Mouse (Mus musculus) cortical plate, adult 2 months (tissue): ENCODE measurements around the gene Trim2. TPM values are rescaled to one million over a fixed set of nuclear protein-coding genes. Genes with fewer than 3 reads are reported as not detected.

Experiments used
- H3K27ac ChIP-seq: fragments of 200-500 bp; 2 replicates; pipeline ENCODE4 v1.5.1; 2012; ENCODE audit warnings: low read length, control low read depth, inconsistent platforms; ENCODE audit not compliant: insufficient read depth
- H3K4me1 ChIP-seq: fragments of 200-500 bp; 2 replicates; pipeline ENCODE4 v1.6.1; 2011; ENCODE audit warnings: low read length; ENCODE audit not compliant: control insufficient read depth, insufficient read depth
- H3K4me3 ChIP-seq: fragments of 200-500 bp; 2 replicates; pipeline ENCODE4 v1.5.1; 2011; ENCODE audit warnings: mild to moderate bottlenecking, low read length, control low read depth; ENCODE audit not compliant: insufficient read depth
- CTCF ChIP-seq: fragments of 200-500 bp; IDR thresholded peaks from 2 replicates; pipeline ENCODE4 v1.5.1; 2011; ENCODE audit warnings: mild to moderate bottlenecking, control low read depth, low read length; ENCODE audit not compliant: insufficient read depth; ENCODE audit errors: extremely low read depth
- POLR2A ChIP-seq: fragments of 200-500 bp; IDR thresholded peaks from 2 replicates; pipeline ENCODE4 v1.6.1; 2011; ENCODE audit warnings: mild to moderate bottlenecking, low read length, control low read depth; ENCODE audit not compliant: insufficient read depth; ENCODE audit errors: extremely low read depth
- polyA plus RNA-seq: library from polyadenylated mRNA; depleted of rRNA; stranded (reverse); fragments of >200 nt; gene quantifications from 2 replicates; pipeline ENCODE4 v1.2.3, GENCODE M21; 2012

Gene Trim2
- polyA plus RNA-seq, 1 experiment = 87.4 TPM

- Histone ChIP-seq H3K4me1 (no peaks in the 10 kb centered on the region), H3K27ac (no peak overlapping the region), H3K4me3 (no peak overlapping the region)
- TF ChIP-seq POLR2A (no peak), CTCF (no peak)
These were observed 151.9 kb downstream of the Trim2 start for GRCm38 (mm10) chr3:84154721-84155141.

GRCm38 (mm10) chr3:84149831-84150230 is 156.8 kb downstream of the Trim2 start:
- TF ChIP-seq POLR2A (no peak), CTCF (no peak)
- no peak overlapping the region for H3K27ac ChIP-seq
- H3K4me1 ChIP-seq = no peaks in the 10 kb centered on the region
- no peak overlapping the region for H3K4me3 ChIP-seq

- Histone ChIP-seq H3K4me3 (no peak overlapping the region), H3K27ac (no peak overlapping the region), H3K4me1 (no peaks in the 10 kb centered on the region)
- TF ChIP-seq CTCF (no peak), POLR2A (no peak)
These were observed 165.7 kb downstream of the Trim2 start for GRCm38 (mm10) chr3:84140947-84141346.

- TF ChIP-seq CTCF (no peak), POLR2A (no peak)
- Histone ChIP-seq H3K4me3 (no peak overlapping the region), H3K4me1 (no peaks in the 10 kb centered on the region), H3K27ac (no peak overlapping the region)
These were observed 170.2 kb downstream of the Trim2 start for GRCm38 (mm10) chr3:84136509-84136908.

- Histone ChIP-seq H3K27ac (no peak overlapping the region), H3K4me1 (no peaks in the 10 kb centered on the region), H3K4me3 (no peak overlapping the region)
- TF ChIP-seq POLR2A = no peak
- TF ChIP-seq CTCF = no peak
These were observed 170.7 kb downstream of the Trim2 start for GRCm38 (mm10) chr3:84135933-84136332.

GRCm38 (mm10) chr3:84135387-84135786 is 171.3 kb downstream of the Trim2 start:
- Histone ChIP-seq H3K4me1 (no peaks in the 10 kb centered on the region), H3K27ac (no peak overlapping the region), H3K4me3 (no peak overlapping the region)
- TF ChIP-seq CTCF = no peak
- no peak for TF ChIP-seq POLR2A

- H3K4me1 ChIP-seq = no peaks in the 10 kb centered on the region
- TF ChIP-seq CTCF (no peak), POLR2A (no peak)
- H3K4me3 ChIP-seq = no peak overlapping the region
- H3K27ac ChIP-seq = no peak overlapping the region
These were observed 175.3 kb downstream of the Trim2 start for GRCm38 (mm10) chr3:84131369-84131768.

GRCm38 (mm10) chr3:84130776-84131175 is 175.9 kb downstream of the Trim2 start:
- Histone ChIP-seq H3K27ac (no peak overlapping the region), H3K4me3 (no peak overlapping the region), H3K4me1 (no peaks in the 10 kb centered on the region)
- TF ChIP-seq CTCF (no peak), POLR2A (no peak)

GRCm38 (mm10) chr3:84128871-84129870 is 177.5 kb downstream of the Trim2 start:
- H3K4me3 ChIP-seq = no peak overlapping the region
- no peak overlapping the region for H3K27ac ChIP-seq
- no peaks in the 10 kb centered on the region for H3K4me1 ChIP-seq
- TF ChIP-seq CTCF (no peak), POLR2A (no peak)

- no peaks in the 10 kb centered on the region for H3K4me1 ChIP-seq
- no peak overlapping the region for H3K27ac ChIP-seq
- H3K4me3 ChIP-seq = no peak overlapping the region
- no peak for TF ChIP-seq POLR2A
- TF ChIP-seq CTCF = no peak
These were observed 179.2 kb downstream of the Trim2 start for GRCm38 (mm10) chr3:84127431-84127830.
